19 mouse cellular contexts compared by ENCODE assay signal in the genomic region with DNA sequence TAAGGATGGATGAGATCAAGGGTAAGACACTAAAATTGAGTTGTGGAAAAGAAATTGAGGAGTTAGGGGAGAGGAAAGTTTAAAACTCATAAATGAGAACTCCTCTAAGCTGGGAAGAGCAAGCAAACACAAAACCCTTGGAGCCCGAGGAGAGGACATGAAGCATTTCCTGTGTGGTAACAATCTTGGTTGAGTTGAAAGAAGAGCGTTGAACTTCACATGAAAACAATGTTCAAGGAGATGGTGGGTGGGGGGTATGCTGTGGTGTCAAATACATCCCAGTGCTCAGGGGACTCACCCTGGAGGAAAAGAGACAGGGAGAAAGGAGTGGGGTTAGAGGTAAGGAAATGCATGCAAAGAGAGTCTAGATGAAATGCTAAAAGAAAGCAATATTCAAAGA.
A peak's percentile ranks its signal among the peaks of the same experiment; 100 is the strongest.
DNase-seq lines count a peak whose midpoint lies in the region; ATAC-seq and TF ChIP-seq lines count a peak whose summit lies in the region.
"Had no signal": no experiment of that assay in that cellular context is flagged by ENCODE, and none has a peak within 500 bp of the region (broad histone marks: within the 10 kb centered on the region; RNA-seq: fewer than 3 reads in every experiment).

No protein-coding gene starts in this region.

- no peak overlapping the region for H3K4me3 ChIP-seq in stomach, embryonic 16.5 days (replicated peaks; ENCODE audit: low read length)
- no peak overlapping the region for H3K4me3 ChIP-seq in stomach, postnatal 0 days (ENCODE audit: low read depth, low read length)
- H3K4me3 ChIP-seq in liver, embryonic 11.5 days (ENCODE audit: low read depth, low read length), result no peak overlapping the region
- H3K4me3 ChIP-seq: forebrain, embryonic 12.5 days; hindbrain, embryonic 10.5 days; hindbrain, embryonic 15.5 days; megakaryocyte, embryonic 14.5 days; midbrain, embryonic 12.5 days; myocyte; neural tube, embryonic 13.5 days had no signal

- WGBS in stomach, embryonic 16.5 days, result 60% methylated on average over 2 of the region's 2 CpGs
- 62% methylated on average over 2 of the region's 2 CpGs for WGBS in stomach, postnatal 0 days
- 42% methylated on average over 2 of the region's 2 CpGs for WGBS in liver, embryonic 11.5 days

- TF ChIP-seq EP300 in stomach, postnatal 0 days (optimal IDR thresholded peaks at IDR 0.05), result no peak

- DNase-seq in stomach, postnatal 0 days (ENCODE audit: low spot score), result no peak
- peak; percentile 52 for DNase-seq in naive thymus-derived CD4-positive, alpha-beta T cell, adult 2 months (ENCODE audit: low read depth)
- peak; percentile 46 for DNase-seq in thymus, postnatal 25 days
- DNase-seq in cerebellum, postnatal 10 days, result no peak
- DNase-seq in liver, embryonic 11.5 days (ENCODE audit: low spot score), result no peak
- DNase-seq: adrenal gland, postnatal 25 days; cerebellum, adult 11-12 months; cerebellum, adult 9-11 months; forebrain, postnatal 0 days had no signal

- peak overlapping the region; percentile 14; the same call in 1 of the 2 replicates for H3K27ac ChIP-seq in stomach, embryonic 16.5 days (ENCODE audit: low read length)
- no peak overlapping the region for H3K27ac ChIP-seq in stomach, postnatal 0 days (replicated peaks)
- H3K27ac ChIP-seq in liver, embryonic 11.5 days (ENCODE audit: low read depth, low read length), result no peak overlapping the region
- H3K27ac ChIP-seq: forebrain, embryonic 12.5 days; hindbrain, embryonic 10.5 days; hindbrain, embryonic 15.5 days; midbrain, embryonic 12.5 days; neural tube, embryonic 13.5 days had no signal

- no peaks in the 10 kb centered on the region for H3K27me3 ChIP-seq in stomach, embryonic 16.5 days (ENCODE audit: control insufficient read depth, insufficient read depth, low read length)
- H3K27me3 ChIP-seq in stomach, postnatal 0 days (ENCODE audit: control insufficient read depth, insufficient read depth, low read length), result no peaks in the 10 kb centered on the region
- H3K27me3 ChIP-seq in liver, embryonic 11.5 days (replicated peaks; ENCODE audit: control insufficient read depth, insufficient read depth, low read length), result no peaks in the 10 kb centered on the region
- H3K27me3 ChIP-seq: forebrain, embryonic 12.5 days; hindbrain, embryonic 15.5 days; megakaryocyte, embryonic 14.5 days; midbrain, embryonic 12.5 days; neural tube, embryonic 13.5 days; Patski had no signal

- no peak overlapping the region for H3K4me2 ChIP-seq in stomach, embryonic 16.5 days (ENCODE audit: low read depth, low read length)
- H3K4me2 ChIP-seq in stomach, postnatal 0 days (replicated peaks; ENCODE audit: low read depth), result no peak overlapping the region
- H3K4me2 ChIP-seq in liver, embryonic 11.5 days, result no peak overlapping the region
- H3K4me2 ChIP-seq: forebrain, embryonic 12.5 days; hindbrain, embryonic 15.5 days; midbrain, embryonic 12.5 days; neural tube, embryonic 13.5 days had no signal

- no peak for TF ChIP-seq CTCF in stomach, postnatal 0 days (IDR thresholded peaks at IDR 0.05; ENCODE audit: low read depth)

- ATAC-seq in stomach, embryonic 16.5 days (ENCODE audit: insufficient read depth, low FRiP score), result no peak
- no peak for ATAC-seq in stomach, postnatal 0 days (ENCODE audit: low FRiP score, low TSS enrichment)
- no peak for ATAC-seq in liver, embryonic 11.5 days (replicated peaks; ENCODE audit: low FRiP score)
- ATAC-seq: forebrain, postnatal 0 days; inflammation-experienced regulatory T-cells, adult 6 months; Patski had no signal

- no peaks in the 10 kb centered on the region for H3K36me3 ChIP-seq in stomach, embryonic 16.5 days (ENCODE audit: control insufficient read depth, insufficient read depth, low read length)
- H3K36me3 ChIP-seq in stomach, postnatal 0 days (ENCODE audit: control insufficient read depth, insufficient read depth, low read length), result no peaks in the 10 kb centered on the region
- no peaks in the 10 kb centered on the region for H3K36me3 ChIP-seq in liver, embryonic 11.5 days (ENCODE audit: control insufficient read depth, insufficient read depth, low read length)
- H3K36me3 ChIP-seq: forebrain, embryonic 12.5 days; hindbrain, embryonic 10.5 days; hindbrain, embryonic 15.5 days; midbrain, embryonic 12.5 days; neural tube, embryonic 13.5 days had no signal

- H3K9ac ChIP-seq in stomach, embryonic 16.5 days (ENCODE audit: low read length), result no peak overlapping the region
- H3K9ac ChIP-seq in stomach, postnatal 0 days (ENCODE audit: low read length), result no peak overlapping the region
- H3K9ac ChIP-seq in liver, embryonic 11.5 days (ENCODE audit: low read depth, low read length), result no peak overlapping the region
- H3K9ac ChIP-seq: forebrain, embryonic 12.5 days; forebrain, postnatal 0 days; hindbrain, embryonic 15.5 days; midbrain, embryonic 12.5 days; neural tube, embryonic 13.5 days had no signal

- peaks cover 6% of the 10 kb centered on the region; the same call in 1 of the 2 replicates for H3K4me1 ChIP-seq in stomach, embryonic 16.5 days (ENCODE audit: control insufficient read depth, insufficient read depth, low read length)
- H3K4me1 ChIP-seq in stomach, postnatal 0 days (replicated peaks; ENCODE audit: control insufficient read depth, insufficient read depth), result no peaks in the 10 kb centered on the region
- no peaks in the 10 kb centered on the region for H3K4me1 ChIP-seq in liver, embryonic 11.5 days (replicated peaks; ENCODE audit: control insufficient read depth, insufficient read depth, low read length)
- H3K4me1 ChIP-seq: forebrain, embryonic 12.5 days; hindbrain, embryonic 10.5 days; hindbrain, embryonic 15.5 days; megakaryocyte, embryonic 14.5 days; midbrain, embryonic 12.5 days; neural tube, embryonic 13.5 days had no signal

- H3K9me3 ChIP-seq in stomach, embryonic 16.5 days (replicated peaks; ENCODE audit: control insufficient read depth, low read length), result no peaks in the 10 kb centered on the region
- H3K9me3 ChIP-seq in stomach, postnatal 0 days (ENCODE audit: control insufficient read depth, low read length), result no peaks in the 10 kb centered on the region
- H3K9me3 ChIP-seq in liver, embryonic 11.5 days (ENCODE audit: control insufficient read depth, low read length), result no peaks in the 10 kb centered on the region
- H3K9me3 ChIP-seq: forebrain, embryonic 12.5 days; hindbrain, embryonic 10.5 days; hindbrain, embryonic 15.5 days; midbrain, embryonic 12.5 days; neural tube, embryonic 13.5 days had no signal

Comparison
In these comparisons a context has a peak if more than half of its experiments do, and no peak if none do; other contexts are left out.
1. DNase-seq: peak in naive thymus-derived CD4-positive, alpha-beta T cell, adult 2 months (single experiment) and thymus, postnatal 25 days (single experiment); none in stomach, postnatal 0 days (single experiment), cerebellum, postnatal 10 days (0 of 2) and liver, embryonic 11.5 days (single experiment).